Mouse (Mus musculus): ENCODE data around the gene Defb45. TPM values are rescaled to one million over a fixed set of nuclear protein-coding genes. Genes with fewer than 3 reads are reported as not detected.

Gene Defb45
- polyA plus RNA-seq, 1 experiment from 2014 or later = not detected

GRCm38 (mm10) chr2:152601275-152601960 lies 2.2 kb upstream of the Defb45 start:
- 78% methylated on average over 4 of the region's 4 CpGs for WGBS
- no peaks in the 10 kb centered on the region for H3K4me1 ChIP-seq
- H3K9ac ChIP-seq = no peak overlapping the region
- H3K36me3 ChIP-seq = no peaks in the 10 kb centered on the region
- H3K27ac ChIP-seq = no peak overlapping the region
- H3K4me3 ChIP-seq = no peak overlapping the region
- no peaks in the 10 kb centered on the region for H3K9me3 ChIP-seq (replicated peaks)
- H3K4me2 ChIP-seq (replicated peaks) = no peak overlapping the region
- no peaks in the 10 kb centered on the region for H3K27me3 ChIP-seq
- no peak for ATAC-seq (ENCODE audit: low FRiP score)

- Histone ChIP-seq H3K9ac (no peak overlapping the region), H3K4me2 (replicated peaks) (no peak overlapping the region), H3K4me1 (no peaks in the 10 kb centered on the region), H3K9me3 (replicated peaks) (no peaks in the 10 kb centered on the region), H3K36me3 (no peaks in the 10 kb centered on the region), H3K27ac (no peak overlapping the region), H3K4me3 (no peak overlapping the region), H3K27me3 (no peaks in the 10 kb centered on the region)
- no peak for ATAC-seq (ENCODE audit: low FRiP score)
- 83% methylated on average over 6 of the region's 6 CpGs for WGBS
Measured at GRCm38 (mm10) chr2:152600076-152600475, 877 bp upstream of the Defb45 start.

DNA sequence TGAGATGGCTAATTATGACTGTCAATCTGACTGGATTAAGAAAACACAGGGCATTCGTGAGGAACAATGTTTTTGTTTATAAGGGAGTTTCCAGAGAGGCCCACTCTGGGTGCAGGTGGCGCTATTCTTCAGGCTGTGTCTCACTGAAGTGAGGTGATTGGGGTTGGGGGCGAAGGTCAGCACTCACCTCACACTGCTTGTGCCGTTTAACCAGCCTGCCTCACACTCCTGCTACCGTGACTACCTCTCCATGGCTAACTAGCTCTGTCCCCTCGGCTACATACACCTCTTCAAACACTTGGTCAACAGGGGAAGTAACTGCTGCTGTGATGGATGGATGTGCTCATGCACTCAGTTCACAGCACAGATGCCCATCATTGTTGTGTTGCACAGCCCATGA lies 10.2 kb downstream of the Defb45 start:
- Histone ChIP-seq H3K9me3 (replicated peaks) (no peaks in the 10 kb centered on the region), H3K27ac (no peak overlapping the region), H3K4me1 (no peaks in the 10 kb centered on the region), H3K4me2 (replicated peaks) (no peak overlapping the region), H3K27me3 (no peaks in the 10 kb centered on the region), H3K4me3 (no peak overlapping the region), H3K9ac (no peak overlapping the region), H3K36me3 (no peaks in the 10 kb centered on the region)
- no peak for ATAC-seq (ENCODE audit: low FRiP score)
- WGBS = 48% methylated on average over 6 of the region's 6 CpGs

DNA sequence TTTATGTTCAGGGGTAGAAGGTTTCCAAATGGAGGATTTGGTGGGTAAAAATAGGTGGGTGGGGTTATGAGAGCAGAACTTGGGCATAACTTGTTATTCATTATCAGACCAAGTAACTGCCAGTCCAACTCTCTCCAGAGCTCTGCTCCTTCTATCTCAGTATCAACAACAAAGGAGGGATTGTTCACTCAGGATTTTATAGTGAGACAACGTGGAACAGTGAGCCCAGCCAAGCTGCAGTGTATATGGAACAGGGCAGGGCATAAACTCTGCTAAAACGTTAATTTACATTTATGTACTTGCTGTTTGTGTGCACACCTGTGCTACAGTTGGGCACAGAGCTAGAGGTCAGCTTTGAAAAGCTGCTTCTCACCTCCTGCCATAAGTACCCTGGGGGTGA lies 10.7 kb downstream of the Defb45 start:
- no peaks in the 10 kb centered on the region for H3K9me3 ChIP-seq (replicated peaks)
- no peak overlapping the region for H3K27ac ChIP-seq
- H3K4me2 ChIP-seq (replicated peaks) = no peak overlapping the region
- no peaks in the 10 kb centered on the region for H3K4me1 ChIP-seq
- H3K36me3 ChIP-seq = no peaks in the 10 kb centered on the region
- H3K4me3 ChIP-seq = no peak overlapping the region
- no peaks in the 10 kb centered on the region for H3K27me3 ChIP-seq
- ATAC-seq (ENCODE audit: low FRiP score) = no peak
- no peak overlapping the region for H3K9ac ChIP-seq
- 54% methylated on average over 2 of the region's 2 CpGs for WGBS

- Histone ChIP-seq H3K4me2 (replicated peaks) (no peak overlapping the region), H3K9me3 (replicated peaks) (no peaks in the 10 kb centered on the region), H3K9ac (no peak overlapping the region), H3K4me1 (no peaks in the 10 kb centered on the region), H3K36me3 (no peaks in the 10 kb centered on the region), H3K4me3 (no peak overlapping the region), H3K27ac (no peak overlapping the region), H3K27me3 (no peaks in the 10 kb centered on the region)
- ATAC-seq (ENCODE audit: low FRiP score) = no peak
- WGBS = 74% methylated on average over 4 of the region's 4 CpGs
Measured at GRCm38 (mm10) chr2:152586926-152587560, 12.2 kb downstream of the Defb45 start.

DNA sequence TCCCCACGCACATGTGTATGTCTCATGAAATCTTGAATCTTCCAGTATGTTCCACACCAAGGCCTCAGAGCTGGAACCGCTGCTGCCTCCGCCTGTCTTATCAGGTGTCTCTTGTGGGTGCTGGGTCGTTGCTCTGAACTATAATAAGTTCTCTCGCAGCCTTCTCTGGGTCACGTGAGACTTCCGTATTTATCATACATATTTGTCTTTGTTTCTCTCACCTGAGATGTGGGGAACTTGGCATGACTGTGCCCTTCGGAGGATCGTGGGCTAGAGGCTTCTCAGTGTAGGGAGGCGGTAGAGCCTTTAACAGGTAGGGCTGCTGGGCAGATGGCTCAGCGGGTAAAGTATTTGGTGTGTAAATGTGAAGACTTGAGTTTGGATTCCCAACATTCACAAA lies 18.6 kb downstream of the Defb45 start:
- no peak for ATAC-seq (ENCODE audit: low FRiP score)
- 89% methylated on average over 11 of the region's 11 CpGs for WGBS
- Histone ChIP-seq H3K27ac (no peak overlapping the region), H3K4me2 (replicated peaks) (no peak overlapping the region), H3K4me3 (no peak overlapping the region), H3K36me3 (no peaks in the 10 kb centered on the region), H3K27me3 (no peaks in the 10 kb centered on the region), H3K4me1 (no peaks in the 10 kb centered on the region), H3K9me3 (replicated peaks) (no peaks in the 10 kb centered on the region), H3K9ac (no peak overlapping the region)

DNA sequence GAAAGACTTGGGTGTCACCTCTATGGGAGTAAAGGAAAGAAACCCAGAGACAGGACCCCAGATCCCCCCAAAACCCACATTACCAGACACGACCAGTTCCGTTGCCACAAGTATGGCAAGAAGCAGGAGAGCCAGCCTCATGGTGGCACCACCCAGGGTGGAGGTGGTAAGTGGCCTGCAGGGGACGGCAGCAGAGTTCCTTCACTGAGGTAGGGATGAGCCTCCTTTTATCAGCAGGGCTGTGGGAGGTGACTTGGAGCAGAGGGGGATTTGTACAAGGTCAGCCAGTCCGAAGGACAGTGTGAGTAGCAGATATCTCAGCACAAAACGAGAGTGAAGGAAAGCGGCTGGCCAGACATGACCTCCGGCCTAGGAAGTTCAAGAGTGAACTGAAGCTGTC lies 19.1 kb downstream of the Defb45 start, which contains the start of gene Defb19:
Defb19 (minus strand) TSS at position 206 of the 400 bp plus-strand sequence.
- no peak within 1 kb of the TSS for H3K4me3 ChIP-seq
- no peak within 1 kb of the TSS for H3K4me2 ChIP-seq (replicated peaks)
- H3K27ac ChIP-seq = no peak within 1 kb of the TSS
- no peak within 1 kb of the TSS for H3K9ac ChIP-seq
- WGBS = 65% methylated on average over 7 of the region's 7 CpGs
- no peaks in the 10 kb centered on the region for H3K9me3 ChIP-seq (replicated peaks)
- H3K36me3 ChIP-seq = no peaks in the 10 kb centered on the region
- no peak for ATAC-seq (ENCODE audit: low FRiP score)
- H3K27me3 ChIP-seq = no peaks in the 10 kb centered on the region
- H3K4me1 ChIP-seq = no peaks in the 10 kb centered on the region

GRCm38 (mm10) chr2:152573484-152573883 lies 25.7 kb downstream of the Defb45 start:
- no peak for ATAC-seq (ENCODE audit: low FRiP score)
- no peaks in the 10 kb centered on the region for H3K9me3 ChIP-seq (replicated peaks)
- no peak overlapping the region for H3K4me3 ChIP-seq
- WGBS = 90% methylated on average over 8 of the region's 8 CpGs
- no peaks in the 10 kb centered on the region for H3K4me1 ChIP-seq
- H3K27me3 ChIP-seq = no peaks in the 10 kb centered on the region
- no peaks in the 10 kb centered on the region for H3K36me3 ChIP-seq
- H3K4me2 ChIP-seq (replicated peaks) = no peak overlapping the region
- H3K9ac ChIP-seq = no peak overlapping the region
- no peak overlapping the region for H3K27ac ChIP-seq

- no peaks in the 10 kb centered on the region for H3K4me1 ChIP-seq
- no peaks in the 10 kb centered on the region for H3K9me3 ChIP-seq (replicated peaks)
- H3K27me3 ChIP-seq = no peaks in the 10 kb centered on the region
- H3K4me3 ChIP-seq = no peak within 1 kb of the TSS
- no peak within 1 kb of the TSS for H3K4me2 ChIP-seq (replicated peaks)
- no peaks in the 10 kb centered on the region for H3K36me3 ChIP-seq
- no peak for ATAC-seq (ENCODE audit: low FRiP score)
- no peak within 1 kb of the TSS for H3K27ac ChIP-seq
- H3K9ac ChIP-seq = no peak within 1 kb of the TSS
- 63% methylated on average over 11 of the region's 11 CpGs for WGBS
Measured at GRCm38 (mm10) chr2:152572114-152572794, 26.9 kb downstream of the Defb45 start, which contains the start of gene Defb21. TSS of gene Defb21 (plus strand) at chr2:152572744.

- no peak overlapping the region for H3K4me3 ChIP-seq
- no peak overlapping the region for H3K27ac ChIP-seq
- H3K36me3 ChIP-seq = no peaks in the 10 kb centered on the region
- H3K9ac ChIP-seq = no peak overlapping the region
- H3K4me1 ChIP-seq = no peaks in the 10 kb centered on the region
- no peaks in the 10 kb centered on the region for H3K27me3 ChIP-seq
- no peak overlapping the region for H3K4me2 ChIP-seq (replicated peaks)
- no peak for ATAC-seq (ENCODE audit: low FRiP score)
- 82% methylated on average over 5 of the region's 6 CpGs for WGBS
- H3K9me3 ChIP-seq (replicated peaks) = no peaks in the 10 kb centered on the region
Measured at GRCm38 (mm10) chr2:152570313-152570712, 28.9 kb downstream of the Defb45 start.

GRCm38 (mm10) chr2:152569881-152570280 lies 29.3 kb downstream of the Defb45 start:
- H3K4me1 ChIP-seq = no peaks in the 10 kb centered on the region
- no peak overlapping the region for H3K4me3 ChIP-seq
- H3K4me2 ChIP-seq (replicated peaks) = no peak overlapping the region
- H3K36me3 ChIP-seq = no peaks in the 10 kb centered on the region
- H3K27me3 ChIP-seq = no peaks in the 10 kb centered on the region
- WGBS = 78% methylated on average over 4 of the region's 4 CpGs
- ATAC-seq (ENCODE audit: low FRiP score) = no peak
- no peaks in the 10 kb centered on the region for H3K9me3 ChIP-seq (replicated peaks)
- no peak overlapping the region for H3K27ac ChIP-seq
- no peak overlapping the region for H3K9ac ChIP-seq

- Histone ChIP-seq H3K4me2 (replicated peaks) (no peak within 1 kb of the TSS), H3K4me1 (no peaks in the 10 kb centered on the region), H3K27me3 (no peaks in the 10 kb centered on the region), H3K4me3 (no peak within 1 kb of the TSS), H3K27ac (no peak within 1 kb of the TSS), H3K9ac (no peak within 1 kb of the TSS), H3K9me3 (replicated peaks) (no peaks in the 10 kb centered on the region), H3K36me3 (no peaks in the 10 kb centered on the region)
- 89% methylated on average over 5 of the region's 5 CpGs for WGBS
- ATAC-seq (ENCODE audit: low FRiP score) = no peak
Measured at GRCm38 (mm10) chr2:152569038-152569437, 30.2 kb downstream of the Defb45 start, which contains the start of gene Gm17416. TSS of gene Gm17416 (plus strand) at chr2:152569338.
